Mouse (Mus musculus): ENCODE data around the gene Agrp. TPM values are rescaled to one million over a fixed set of nuclear protein-coding genes. Genes with fewer than 3 reads are reported as not detected.

Agrp gene
- total and polyA plus RNA-seq, 3 experiments, result 0.63 TPM; not detected in 2

DNA sequence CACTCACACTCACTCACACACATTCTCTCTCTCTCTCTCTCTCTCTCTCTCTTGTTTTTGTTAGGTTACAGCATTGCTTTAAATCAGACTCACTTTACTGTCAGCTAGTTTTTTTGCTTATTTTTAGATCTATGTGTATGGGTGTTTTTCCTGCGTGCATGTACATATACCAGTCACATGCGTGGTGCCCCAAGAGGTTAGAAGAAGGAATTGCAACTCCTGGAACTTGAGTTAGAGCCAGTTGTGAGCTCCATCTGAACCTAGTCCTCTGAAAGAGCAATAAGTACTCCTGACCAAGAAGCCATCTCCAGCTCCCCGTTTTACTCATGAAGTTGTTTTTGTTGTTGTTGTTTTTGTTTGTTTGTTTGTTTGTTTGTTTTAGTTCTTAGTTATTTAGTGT lies 24.0 kb upstream of the Agrp start:
- peaks cover 27% of the 10 kb centered on the region for H3K79me2 ChIP-seq (ENCODE audit: control insufficient read depth, insufficient read depth, low read length, poor library complexity)
- TF ChIP-seq USF2 (IDR thresholded peaks at IDR 0.05; ENCODE audit: borderline replicate concordance in 1 of 2, insufficient read depth in 1 of 2, low read depth in 1 of 2, low read length in 2 of 2) (no peak), CTCF (IDR thresholded peaks at IDR 0.05 in 2 of 3, conservative IDR thresholded peaks at IDR 0.05 in 1 of 3; ENCODE audit: control insufficient read depth in 1 of 3, insufficient read depth in 1 of 3, low read depth in 2 of 3, low read length in 3 of 3, poor library complexity in 1 of 3, severe bottlenecking in 1 of 3) (peak; percentile 21 to 66 (median 52); a peak in 4 of 6 replicates), ZC3H11A (IDR thresholded peaks at IDR 0.05; ENCODE audit: low read depth, low read length) (no peak), MEF2A (IDR thresholded peaks at IDR 0.05; ENCODE audit: extremely low read depth, insufficient replicate concordance, low read depth, low read length, poor library complexity, severe bottlenecking) (no peak), SIN3A (IDR thresholded peaks at IDR 0.05; ENCODE audit: low read length) (no peak)
- no peak overlapping the region for H3K9ac ChIP-seq (ENCODE audit: control insufficient read depth, low read depth, low read length, poor library complexity, severe bottlenecking)
- no peaks in the 10 kb centered on the region for H3K4me1 ChIP-seq (ENCODE audit: control insufficient read depth in 1 of 2, insufficient read depth in 2 of 2, low read length in 2 of 2)
- peak; percentile 70 for DNase-seq (ENCODE audit: low read depth, low spot score)
- H3K9me3 ChIP-seq (replicated peaks; ENCODE audit: insufficient read depth, low read length), result no peaks in the 10 kb centered on the region
- no peak overlapping the region for H3K27ac ChIP-seq (ENCODE audit: control insufficient read depth, low read depth, low read length)
- peaks cover 0 to 37% of the 10 kb centered on the region in 2 experiments; a peak in 3 of 4 replicates for H3K36me3 ChIP-seq (ENCODE audit: control insufficient read depth in 1 of 2, insufficient read depth in 2 of 2, low read length in 2 of 2)
- H3K27me3 ChIP-seq (ENCODE audit: control insufficient read depth in 1 of 2, insufficient read depth in 2 of 2, low read length in 2 of 2), result no peaks in the 10 kb centered on the region
- no peak overlapping the region for H3K4me3 ChIP-seq (ENCODE audit: control insufficient read depth in 1 of 2, insufficient read depth in 1 of 2, low read depth in 2 of 2, low read length in 2 of 2)

DNA sequence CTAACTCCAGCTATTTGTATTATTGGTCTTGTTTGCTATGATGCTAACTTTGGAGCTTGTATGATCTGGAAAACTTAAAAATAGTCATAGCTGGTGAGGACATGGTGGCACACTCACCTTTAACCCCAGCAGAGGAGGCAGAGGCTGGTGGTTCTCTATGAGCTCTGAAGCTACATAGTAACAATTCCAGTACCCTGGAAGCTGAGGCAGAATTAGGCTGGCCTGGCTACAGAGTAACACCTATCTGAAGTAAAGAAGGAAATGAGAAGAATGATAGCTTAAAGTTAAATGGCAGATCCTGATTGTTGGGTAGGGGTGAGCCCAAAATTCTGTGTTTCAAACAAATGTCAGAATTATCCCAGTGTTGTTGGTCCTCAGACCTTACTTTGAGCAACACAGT lies 20.4 kb upstream of the Agrp start:
- no peak overlapping the region for H3K9ac ChIP-seq (ENCODE audit: control insufficient read depth, low read depth, low read length, poor library complexity, severe bottlenecking)
- H3K27ac ChIP-seq (ENCODE audit: control insufficient read depth, low read depth, low read length), result no peak overlapping the region
- no peaks in the 10 kb centered on the region for H3K9me3 ChIP-seq (replicated peaks; ENCODE audit: insufficient read depth, low read length)
- peaks cover 0 to 31% of the 10 kb centered on the region in 2 experiments; a peak in 3 of 4 replicates for H3K36me3 ChIP-seq (ENCODE audit: control insufficient read depth in 1 of 2, insufficient read depth in 2 of 2, low read length in 2 of 2)
- no peaks in the 10 kb centered on the region for H3K4me1 ChIP-seq (ENCODE audit: control insufficient read depth in 1 of 2, insufficient read depth in 2 of 2, low read length in 2 of 2)
- no peak overlapping the region for H3K4me3 ChIP-seq (ENCODE audit: control insufficient read depth in 1 of 2, insufficient read depth in 1 of 2, low read depth in 2 of 2, low read length in 2 of 2)
- no peak for DNase-seq (ENCODE audit: low read depth, low spot score)
- no peaks in the 10 kb centered on the region for H3K27me3 ChIP-seq (ENCODE audit: control insufficient read depth in 1 of 2, insufficient read depth in 2 of 2, low read length in 2 of 2)
- no peak for TF ChIP-seq GATA1 (IDR thresholded peaks at IDR 0.05; ENCODE audit: low read depth, low read length)
- no peak for TF ChIP-seq RAD21 (IDR thresholded peaks at IDR 0.05; ENCODE audit: low read depth, low read length)
- no peak for TF ChIP-seq HCFC1 (IDR thresholded peaks at IDR 0.05; ENCODE audit: low read depth, low read length)
- TF ChIP-seq USF2 (IDR thresholded peaks at IDR 0.05; ENCODE audit: borderline replicate concordance in 1 of 2, insufficient read depth in 1 of 2, low read depth in 1 of 2, low read length in 2 of 2), result no peak
- TF ChIP-seq CTCF (IDR thresholded peaks at IDR 0.05 in 2 of 3, conservative IDR thresholded peaks at IDR 0.05 in 1 of 3; ENCODE audit: control insufficient read depth in 1 of 3, insufficient read depth in 1 of 3, low read depth in 2 of 3, low read length in 3 of 3, poor library complexity in 1 of 3, severe bottlenecking in 1 of 3), result no peak
- no peak for TF ChIP-seq JUND (IDR thresholded peaks at IDR 0.05; ENCODE audit: low read depth, low read length)
- TF ChIP-seq GABPA (IDR thresholded peaks at IDR 0.05; ENCODE audit: low read depth, low read length), result no peak
- no peak for TF ChIP-seq NELFE (IDR thresholded peaks at IDR 0.05; ENCODE audit: low read depth, low read length)
- TF ChIP-seq SMC3 (IDR thresholded peaks at IDR 0.05; ENCODE audit: low read depth, low read length), result no peak
- TF ChIP-seq POLR2AphosphoS5 (IDR thresholded peaks at IDR 0.05; ENCODE audit: borderline replicate concordance, low read depth, low read length), result no peak
- TF ChIP-seq MEF2A (IDR thresholded peaks at IDR 0.05; ENCODE audit: extremely low read depth, insufficient replicate concordance, low read depth, low read length, poor library complexity, severe bottlenecking), result no peak
- peaks cover 48% of the 10 kb centered on the region for H3K79me2 ChIP-seq (ENCODE audit: control insufficient read depth, insufficient read depth, low read length, poor library complexity)

Measured in MEL (cell line).